In the genomic region with DNA sequence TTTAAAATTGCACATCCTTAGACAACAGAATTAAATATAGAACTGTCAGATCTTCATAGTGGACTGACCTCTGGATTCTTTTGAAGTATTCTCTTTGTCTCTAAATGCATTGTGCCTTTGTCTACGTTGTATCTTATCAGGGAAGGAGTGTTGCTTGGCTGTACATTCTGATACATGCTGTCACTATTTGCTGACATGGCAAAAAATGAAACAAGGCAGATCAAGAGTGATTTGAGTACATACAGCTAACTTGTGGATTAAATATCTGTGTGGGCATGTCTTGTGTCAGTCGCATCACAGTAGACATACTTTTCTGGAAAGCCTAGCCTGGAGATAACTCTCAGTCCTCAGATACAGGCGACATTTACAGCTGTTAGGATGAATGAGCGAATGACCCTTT, we compare ENCODE assay signal across 24 mouse cellular contexts.
A peak's percentile ranks its signal among the peaks of the same experiment; 100 is the strongest.
DNase-seq lines count a peak whose midpoint lies in the region; ATAC-seq and TF ChIP-seq lines count a peak whose summit lies in the region.
"Had no signal": no experiment of that assay in that cellular context is flagged by ENCODE, and none has a peak within 500 bp of the region (broad histone marks: within the 10 kb centered on the region; RNA-seq: fewer than 3 reads in every experiment).

No protein-coding gene starts in this region.

- TF ChIP-seq EP300 in CH12.LX (IDR thresholded peaks at IDR 0.05; ENCODE audit: low read length) (no peak), MEL (IDR thresholded peaks at IDR 0.05; ENCODE audit: low read depth in 1 of 2, low read length in 2 of 2) (no peak)

- H3K36me3 ChIP-seq in heart, embryonic 12.5 days: peaks cover 35% of the 10 kb centered on the region
- H3K36me3 ChIP-seq in CH12.LX (replicated peaks in 1 of 2; ENCODE audit: control insufficient read depth in 1 of 2, insufficient read depth in 1 of 2, low read length in 1 of 2): no peaks in the 10 kb centered on the region
- no peaks in the 10 kb centered on the region for H3K36me3 ChIP-seq in ES-E14 (ENCODE audit: control insufficient read depth, insufficient read depth, low read length, poor library complexity, severe bottlenecking)
- no peaks in the 10 kb centered on the region for H3K36me3 ChIP-seq in MEL (ENCODE audit: control insufficient read depth in 1 of 2, insufficient read depth in 2 of 2, low read length in 2 of 2)
- H3K36me3 ChIP-seq in midbrain, embryonic 10.5 days: no peaks in the 10 kb centered on the region
- H3K36me3 ChIP-seq: G1E had no signal

- in situ Hi-C loops in CH12.LX (cut with MboI; ENCODE audit: low pct_ligation_motif_present, low pct_unique_long_range_greater_than_20kb, low sequenced_read_pairs) (no loop called here), ES-E14 (cut with MboI; ENCODE audit: low sequenced_read_pairs in 2 of 2, unreplicated experiment in 2 of 2) (no loop called here)

- peaks cover 12% of the 10 kb centered on the region for H3K4me1 ChIP-seq in heart, embryonic 12.5 days (replicated peaks)
- H3K4me1 ChIP-seq in CH12.LX (ENCODE audit: control insufficient read depth in 1 of 2, insufficient read depth in 2 of 2) (no peaks in the 10 kb centered on the region), ES-E14 (ENCODE audit: control insufficient read depth in 2 of 2, insufficient read depth in 2 of 2, low read length in 2 of 2, poor library complexity in 1 of 2) (no peaks in the 10 kb centered on the region), MEL (ENCODE audit: control insufficient read depth in 1 of 2, insufficient read depth in 2 of 2, low read length in 2 of 2) (no peaks in the 10 kb centered on the region)
- H3K4me1 ChIP-seq in midbrain, embryonic 10.5 days: no peaks in the 10 kb centered on the region

- no peak overlapping the region for H3K4me3 ChIP-seq in heart, embryonic 12.5 days
- H3K4me3 ChIP-seq in CH12.LX (replicated peaks in 1 of 3; ENCODE audit: low read depth in 2 of 3, low read length in 2 of 3, poor library complexity in 1 of 3) (no peak overlapping the region), ES-E14 (ENCODE audit: insufficient read depth in 1 of 2, low read depth in 1 of 2, low read length in 2 of 2, poor library complexity in 1 of 2, severe bottlenecking in 1 of 2) (no peak overlapping the region), MEL (ENCODE audit: control insufficient read depth in 1 of 2, insufficient read depth in 1 of 2, low read depth in 2 of 2, low read length in 2 of 2) (no peak overlapping the region)
- H3K4me3 ChIP-seq in midbrain, embryonic 10.5 days: no peak overlapping the region

- no peak overlapping the region for H3K4me2 ChIP-seq in heart, embryonic 12.5 days
- H3K4me2 ChIP-seq in CH12.LX (ENCODE audit: insufficient read depth, low read depth, poor library complexity, severe bottlenecking): no peak overlapping the region

- H3K9me3 ChIP-seq in heart, embryonic 12.5 days (replicated peaks): no peaks in the 10 kb centered on the region
- H3K9me3 ChIP-seq in CH12.LX (replicated peaks; ENCODE audit: low read length) (no peaks in the 10 kb centered on the region), ES-E14 (ENCODE audit: control insufficient read depth, insufficient read depth, low read depth, low read length) (no peaks in the 10 kb centered on the region), MEL (replicated peaks; ENCODE audit: insufficient read depth, low read length) (no peaks in the 10 kb centered on the region; the same call in 1 of the 2 replicates)
- no peaks in the 10 kb centered on the region for H3K9me3 ChIP-seq in midbrain, embryonic 10.5 days (replicated peaks)

- H3K27ac ChIP-seq in heart, embryonic 12.5 days (ENCODE audit: poor library complexity, severe bottlenecking): no peak overlapping the region
- no peak overlapping the region for H3K27ac ChIP-seq in CH12.LX (ENCODE audit: insufficient read depth, low read depth)
- H3K27ac ChIP-seq in ES-E14 (ENCODE audit: insufficient read depth, low read depth, low read length, poor library complexity, severe bottlenecking): no peak overlapping the region
- H3K27ac ChIP-seq in MEL (ENCODE audit: control insufficient read depth, low read depth, low read length): no peak overlapping the region
- H3K27ac ChIP-seq in midbrain, embryonic 10.5 days (replicated peaks): no peak overlapping the region

- DNase-seq in heart, adult 11 months: peak; percentile 13
- DNase-seq in CH12.LX (ENCODE audit: extremely low read depth) (no peak), ES-E14 (ENCODE audit: low read depth, low spot score) (no peak), MEL (ENCODE audit: low read depth, low spot score) (no peak)
- DNase-seq in yolk sac, embryonic 10.5 days (ENCODE audit: low spot score): no peak
- no peak for DNase-seq in neural tube, embryonic 10.5 days (ENCODE audit: extremely low spot score, low spot score)
- no peak for DNase-seq in midbrain, embryonic 10.5 days (ENCODE audit: low spot score)
- DNase-seq: adrenal gland, adult 2 months; adrenal gland, adult 8-10 months; adrenal gland, postnatal 10 days; adrenal gland, postnatal 14 days; adrenal gland, postnatal 25 days; adrenal gland, postnatal 36 days; B cell, adult 2 months; cerebellum, adult 11 months; cerebellum, adult 11-12 months; cerebellum, adult 18-20 months; cerebellum, adult 2 months; cerebellum, adult 8-10 months had no signal

- dilution Hi-C loops in CH12.LX (cut with MboI; ENCODE audit: extremely low pct_ligation_motif_present, extremely low pct_unique_long_range_greater_than_20kb, low sequenced_read_pairs): no loop called here

- no peak for ATAC-seq in heart, embryonic 12.5 days (ENCODE audit: insufficient number of reproducible peaks, low FRiP score)
- ATAC-seq: activated CD4-positive, CD25-positive, alpha-beta regulatory T cell, adult 4 months; CD4-positive, CD25-positive, alpha-beta regulatory T cell, adult 4 months; Patski had no signal

- TF ChIP-seq CTCF in CH12.LX (conservative IDR thresholded peaks at IDR 0.05 in 1 of 2, IDR thresholded peaks at IDR 0.05 in 1 of 2; ENCODE audit: low read depth in 2 of 2, low read length in 2 of 2) (no peak), MEL (IDR thresholded peaks at IDR 0.05 in 2 of 3, conservative IDR thresholded peaks at IDR 0.05 in 1 of 3; ENCODE audit: control insufficient read depth in 1 of 3, insufficient read depth in 1 of 3, low read depth in 2 of 3, low read length in 3 of 3, poor library complexity in 1 of 3, severe bottlenecking in 1 of 3) (no peak)

- no peaks in the 10 kb centered on the region for H3K79me2 ChIP-seq in CH12.LX (replicated peaks; ENCODE audit: control insufficient read depth, extremely low read depth, insufficient read depth, poor library complexity, severe bottlenecking)
- no peaks in the 10 kb centered on the region for H3K79me2 ChIP-seq in MEL (ENCODE audit: control insufficient read depth, insufficient read depth, low read length, poor library complexity)

- 55% methylated on average over 4 of the region's 4 CpGs for WGBS in heart, embryonic 12.5 days
- 88% methylated on average over 4 of the region's 4 CpGs for WGBS in midbrain, embryonic 10.5 days

- no peak overlapping the region for H3K9ac ChIP-seq in heart, embryonic 12.5 days
- H3K9ac ChIP-seq in CH12.LX (ENCODE audit: insufficient read depth, low read depth): no peak overlapping the region
- no peak overlapping the region for H3K9ac ChIP-seq in ES-E14 (ENCODE audit: insufficient read depth, low read depth, low read length, poor library complexity, severe bottlenecking)
- no peak overlapping the region for H3K9ac ChIP-seq in MEL (ENCODE audit: control insufficient read depth, low read depth, low read length, poor library complexity, severe bottlenecking)

- no peak for TF ChIP-seq RAD21 in CH12.LX (IDR thresholded peaks at IDR 0.05; ENCODE audit: low read depth, low read length)
- no peak for TF ChIP-seq RAD21 in MEL (IDR thresholded peaks at IDR 0.05; ENCODE audit: low read depth, low read length)

- H3K27me3 ChIP-seq in heart, embryonic 12.5 days (replicated peaks): no peaks in the 10 kb centered on the region
- no peaks in the 10 kb centered on the region for H3K27me3 ChIP-seq in CH12.LX (replicated peaks)
- H3K27me3 ChIP-seq in MEL (ENCODE audit: control insufficient read depth in 1 of 2, insufficient read depth in 2 of 2, low read length in 2 of 2): no peaks in the 10 kb centered on the region
- H3K27me3 ChIP-seq in midbrain, embryonic 10.5 days (ENCODE audit: low read depth, poor library complexity, severe bottlenecking): no peaks in the 10 kb centered on the region
- H3K27me3 ChIP-seq: Patski had no signal

- no peak for TF ChIP-seq POLR2A in CH12.LX (IDR thresholded peaks at IDR 0.05; ENCODE audit: low read depth, low read length)
- no peak for TF ChIP-seq POLR2A in MEL (IDR thresholded peaks at IDR 0.05; ENCODE audit: control insufficient read depth in 1 of 2, insufficient read depth in 1 of 2, low read depth in 1 of 2, low read length in 2 of 2, poor library complexity in 1 of 2)

TF ChIP-seq in CH12.LX, 34 proteins besides CTCF, POLR2A, EP300 and RAD21:
- TF ChIP-seq USF1 (IDR thresholded peaks at IDR 0.05; ENCODE audit: low read depth, low read length): no peak
- TF ChIP-seq MAFK (IDR thresholded peaks at IDR 0.05; ENCODE audit: insufficient replicate concordance, low read length): peak; percentile 95

TF ChIP-seq in ES-E14, 5 proteins besides CTCF, POLR2A, EP300 and RAD21:
- TF ChIP-seq MAFK (IDR thresholded peaks at IDR 0.05; ENCODE audit: insufficient read depth, low read depth, low read length) (peak; percentile 96), HCFC1 (IDR thresholded peaks at IDR 0.05; ENCODE audit: borderline replicate concordance, insufficient read depth, low read length) (no peak), CHD2 (IDR thresholded peaks at IDR 0.05; ENCODE audit: low read depth, low read length) (no peak), ZNF384 (IDR thresholded peaks at IDR 0.05; ENCODE audit: low read depth, low read length) (no peak), ZC3H11A (IDR thresholded peaks at IDR 0.05; ENCODE audit: borderline replicate concordance, low read depth, low read length) (no peak)
TF ChIP-seq in ES-E14: peak in this region for 1.

TF ChIP-seq in MEL, 35 proteins besides CTCF, POLR2A, EP300 and RAD21:
- TF ChIP-seq ZKSCAN1 (IDR thresholded peaks at IDR 0.05; ENCODE audit: low read depth, low read length) (no peak), MAX (IDR thresholded peaks at IDR 0.05; ENCODE audit: low read length) (no peak), MAFK (IDR thresholded peaks at IDR 0.05; ENCODE audit: borderline replicate concordance, low read depth, low read length) (peak; percentile 75; the same call in 1 of the 2 replicates)
